Mouse (Mus musculus) ES-E14 (cell line): Measurements from ENCODE around the gene Fbxl7. TPM values are rescaled to one million over a fixed set of nuclear protein-coding genes. Genes with fewer than 3 reads are reported as not detected.
A peak's percentile ranks its signal among the peaks of the same experiment; 100 is the strongest.

Experiments used
- DNase-seq: peaks from one replicate; pipeline ENCODE4 v3.0.0-alpha.2; 2013; ENCODE audit warnings: low read depth, low spot score
- H3K27ac ChIP-seq: 2 replicates; pipeline ENCODE4 v1.5.1; 2012; ENCODE audit warnings: low read depth, mild to moderate bottlenecking, low read length, moderate library complexity, mixed read lengths; ENCODE audit not compliant: poor library complexity, insufficient read depth, severe bottlenecking
- H3K36me3 ChIP-seq: 2 replicates; pipeline ENCODE4 v1.6.1; 2012; ENCODE audit warnings: mild to moderate bottlenecking, low read length, moderate library complexity, mixed read lengths; ENCODE audit not compliant: control insufficient read depth, poor library complexity, insufficient read depth, severe bottlenecking
- H3K4me1 ChIP-seq, 2 experiments: fragments of 150-350 bp in 1 of 2; sonication (generic) in 1 of 2; 2 replicates each; pipeline ENCODE4 v1.6.1; 2012; ENCODE audit warnings: low read length in 2 of 2, mild to moderate bottlenecking in 1 of 2, mixed read lengths in 1 of 2; ENCODE audit not compliant: control insufficient read depth in 2 of 2, insufficient read depth in 2 of 2, poor library complexity in 1 of 2
- H3K4me3 ChIP-seq, 2 experiments: fragments of 150-350 bp in 1 of 2; sonication (generic) in 1 of 2; 2 replicates each; pipeline ENCODE4 v1.5.1; 2012; ENCODE audit warnings: low read length in 2 of 2, low read depth in 1 of 2, mild to moderate bottlenecking in 1 of 2, mixed read lengths in 1 of 2; ENCODE audit not compliant: insufficient read depth in 1 of 2, poor library complexity in 1 of 2, severe bottlenecking in 1 of 2
- H3K9ac ChIP-seq: 2 replicates; pipeline ENCODE4 v1.6.1; 2012; ENCODE audit warnings: low read depth, mild to moderate bottlenecking, low read length, mixed read lengths; ENCODE audit not compliant: poor library complexity, insufficient read depth, severe bottlenecking
- H3K9me3 ChIP-seq: fragments of 150-350 bp; sonication (generic); 2 replicates; pipeline ENCODE4 v1.6.1; 2012; ENCODE audit warnings: low read depth, mild to moderate bottlenecking, low read length; ENCODE audit not compliant: control insufficient read depth, insufficient read depth
- CHD2 ChIP-seq: IDR thresholded peaks from 2 replicates; pipeline ENCODE4 v1.6.1; 2014; ENCODE audit warnings: mild to moderate bottlenecking, low read depth, low read length, inconsistent platforms
- HCFC1 ChIP-seq: IDR thresholded peaks from 2 replicates; pipeline ENCODE4 v1.6.1; 2012; ENCODE audit warnings: low read length, inconsistent platforms, borderline replicate concordance; ENCODE audit not compliant: insufficient read depth
- MAFK ChIP-seq: IDR thresholded peaks from 2 replicates; pipeline ENCODE4 v1.6.1; 2014; ENCODE audit warnings: mild to moderate bottlenecking, low read depth, low read length, inconsistent platforms; ENCODE audit not compliant: insufficient read depth
- ZC3H11A ChIP-seq: IDR thresholded peaks from 2 replicates; pipeline ENCODE4 v1.6.1; 2012; ENCODE audit warnings: low read depth, mild to moderate bottlenecking, inconsistent platforms, low read length, borderline replicate concordance
- ZNF384 ChIP-seq: IDR thresholded peaks from 2 replicates; pipeline ENCODE4 v1.6.1; 2012; ENCODE audit warnings: low read depth, low read length, inconsistent platforms
- in situ Hi-C, 2 experiments: fragments of 600-800 bp; cut with MboI; formaldehyde crosslinking; loops; one replicate each; pipeline ENCODE4 v1.15.1; 2025; ENCODE audit warnings: low sequenced_read_pairs in 2 of 2, inconsistent platforms in 1 of 2; ENCODE audit not compliant: unreplicated experiment in 2 of 2
- total RNA-seq: library from RNA; depleted of rRNA; stranded (reverse); fragments of 300-350 nt; gene quantifications from 2 replicates; pipeline ENCODE4 v1.2.3, GENCODE M21; 2012

Gene Fbxl7
- total RNA-seq, 1 experiment: 0.98 TPM

- Histone ChIP-seq H3K4me1 (no peaks in the 10 kb centered on the region), H3K36me3 (no peaks in the 10 kb centered on the region), H3K9me3 (no peaks in the 10 kb centered on the region), H3K27ac (no peak overlapping the region), H3K4me3 (peak overlapping the region in 1 of 2 experiments; percentile 90; a peak in 1 of 4 replicates), H3K9ac (no peak overlapping the region)
- in situ Hi-C loops: no loop called here
- no peak for DNase-seq
- TF ChIP-seq MAFK (no peak), ZNF384 (no peak)
These were observed 1.2 kb downstream of the Fbxl7 start for GRCm38 (mm10) chr15:26894031-26894655.

- no peak for TF ChIP-seq ZC3H11A
- H3K9me3 ChIP-seq: no peaks in the 10 kb centered on the region
- H3K4me1 ChIP-seq: no peaks in the 10 kb centered on the region
- DNase-seq: no peak
- no peak overlapping the region for H3K27ac ChIP-seq
- no peaks in the 10 kb centered on the region for H3K36me3 ChIP-seq
- H3K4me3 ChIP-seq: no peak overlapping the region
- in situ Hi-C loops: no loop called here
- H3K9ac ChIP-seq: no peak overlapping the region
These were observed 2.2 kb downstream of the Fbxl7 start for GRCm38 (mm10) chr15:26893136-26893535.

GRCm38 (mm10) chr15:26889971-26890370, 5.4 kb downstream of the Fbxl7 start:
- no peak overlapping the region for H3K27ac ChIP-seq
- no peak overlapping the region for H3K9ac ChIP-seq
- in situ Hi-C loops: no loop called here

GRCm38 (mm10) chr15:26888170-26888569, 7.2 kb downstream of the Fbxl7 start:
- no peaks in the 10 kb centered on the region for H3K36me3 ChIP-seq
- no peak overlapping the region for H3K27ac ChIP-seq
- in situ Hi-C loops: no loop called here
- H3K9me3 ChIP-seq: no peaks in the 10 kb centered on the region
- H3K9ac ChIP-seq: no peak overlapping the region
- TF ChIP-seq ZC3H11A (no peak), CHD2 (no peak), HCFC1 (no peak), ZNF384 (no peak), MAFK (no peak)
- H3K4me3 ChIP-seq: no peak overlapping the region
- no peaks in the 10 kb centered on the region for H3K4me1 ChIP-seq
- DNase-seq: no peak

More at GRCm38 (mm10) chr15:26889971-26890370, 5.4 kb downstream of the Fbxl7 start:
- TF ChIP-seq CHD2 (no peak), ZNF384 (no peak), ZC3H11A (no peak), MAFK (no peak), HCFC1 (no peak)
- no peaks in the 10 kb centered on the region for H3K9me3 ChIP-seq
- H3K4me3 ChIP-seq: no peak overlapping the region
- no peaks in the 10 kb centered on the region for H3K36me3 ChIP-seq
- no peak for DNase-seq
- no peaks in the 10 kb centered on the region for H3K4me1 ChIP-seq

- H3K4me1 ChIP-seq: no peaks in the 10 kb centered on the region
- H3K27ac ChIP-seq: no peak overlapping the region
- TF ChIP-seq HCFC1: no peak
- TF ChIP-seq MAFK: no peak
- TF ChIP-seq ZC3H11A: no peak
- TF ChIP-seq ZNF384: no peak
- no peak for TF ChIP-seq CHD2
- H3K9me3 ChIP-seq: no peaks in the 10 kb centered on the region
- H3K4me3 ChIP-seq: no peak overlapping the region
- in situ Hi-C loops: no loop called here
- no peak for DNase-seq
- no peak overlapping the region for H3K9ac ChIP-seq
- no peaks in the 10 kb centered on the region for H3K36me3 ChIP-seq
These were observed 9.4 kb downstream of the Fbxl7 start for GRCm38 (mm10) chr15:26885979-26886378.
